Mouse (Mus musculus) cerebellum, postnatal 25 days (tissue): ENCODE data around the gene Dhx37.
A peak's percentile ranks its signal among the peaks of the same experiment; 100 is the strongest.
"Not testable (repeated sequence)": the region's sequence is repeated elsewhere in the genome, so short reads cannot be mapped to it uniquely, and the experiment has no call there.

Experiments used
- DNase-seq, 2 experiments: peaks; one replicate each; pipeline ENCODE4 v3.0.0; 2021; ENCODE audit warnings: mixed read lengths in 2 of 2

Dhx37 gene

DNA sequence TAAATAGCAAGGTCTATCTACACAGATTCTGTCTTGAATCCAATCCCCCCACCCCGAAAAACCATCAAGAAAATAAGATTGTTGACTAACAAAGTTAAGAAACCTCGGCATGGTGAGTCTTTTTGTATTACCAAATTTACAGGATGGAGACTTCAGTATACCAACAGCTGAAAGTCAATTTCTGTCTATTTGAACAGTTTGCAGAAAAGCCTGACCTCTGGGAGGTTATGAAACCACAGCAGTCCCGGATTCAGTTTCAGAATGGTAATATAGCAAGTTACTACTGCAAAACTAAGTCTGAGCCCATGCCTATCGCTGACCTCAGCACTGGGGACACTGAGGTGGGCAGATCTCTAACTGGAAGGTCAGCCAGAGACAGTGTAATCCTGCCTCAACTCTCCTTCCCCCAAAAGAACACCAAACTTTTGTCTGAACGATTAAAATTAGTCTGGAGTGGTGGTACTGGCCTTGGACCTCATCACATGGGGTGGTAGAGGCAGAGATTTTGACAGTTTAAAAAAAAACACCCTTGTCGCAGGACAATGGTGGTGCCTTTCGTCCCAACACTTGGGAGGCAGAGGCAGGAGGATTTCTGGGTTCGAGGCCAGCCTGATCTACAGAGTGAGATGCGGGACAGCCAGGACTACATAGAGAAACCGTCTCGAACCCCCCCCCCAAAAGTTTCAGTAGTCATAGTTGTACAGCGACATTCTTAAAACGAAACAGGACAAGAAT lies 45.4 kb downstream of the Dhx37 start:
- peak in 1 of 2 experiments; percentile 31 for DNase-seq

DNA sequence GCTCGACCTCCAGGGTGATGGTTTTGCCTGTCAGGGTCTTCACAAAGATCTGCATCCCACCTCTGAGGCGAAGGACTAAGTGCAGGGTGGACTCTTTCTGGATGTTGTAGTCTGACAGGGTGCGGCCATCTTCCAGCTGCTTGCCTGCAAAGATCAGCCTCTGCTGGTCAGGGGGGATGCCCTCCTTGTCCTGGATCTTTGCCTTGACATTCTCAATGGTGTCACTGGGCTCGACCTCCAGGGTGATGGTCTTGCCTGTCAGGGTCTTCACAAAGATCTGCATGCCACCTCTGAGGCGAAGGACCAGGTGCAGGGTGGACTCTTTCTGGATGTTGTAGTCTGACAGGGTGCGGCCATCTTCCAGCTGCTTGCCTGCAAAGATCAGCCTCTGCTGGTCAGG lies 46.6 kb downstream of the Dhx37 start:
- DNase-seq: not testable (repeated sequence)

DNA sequence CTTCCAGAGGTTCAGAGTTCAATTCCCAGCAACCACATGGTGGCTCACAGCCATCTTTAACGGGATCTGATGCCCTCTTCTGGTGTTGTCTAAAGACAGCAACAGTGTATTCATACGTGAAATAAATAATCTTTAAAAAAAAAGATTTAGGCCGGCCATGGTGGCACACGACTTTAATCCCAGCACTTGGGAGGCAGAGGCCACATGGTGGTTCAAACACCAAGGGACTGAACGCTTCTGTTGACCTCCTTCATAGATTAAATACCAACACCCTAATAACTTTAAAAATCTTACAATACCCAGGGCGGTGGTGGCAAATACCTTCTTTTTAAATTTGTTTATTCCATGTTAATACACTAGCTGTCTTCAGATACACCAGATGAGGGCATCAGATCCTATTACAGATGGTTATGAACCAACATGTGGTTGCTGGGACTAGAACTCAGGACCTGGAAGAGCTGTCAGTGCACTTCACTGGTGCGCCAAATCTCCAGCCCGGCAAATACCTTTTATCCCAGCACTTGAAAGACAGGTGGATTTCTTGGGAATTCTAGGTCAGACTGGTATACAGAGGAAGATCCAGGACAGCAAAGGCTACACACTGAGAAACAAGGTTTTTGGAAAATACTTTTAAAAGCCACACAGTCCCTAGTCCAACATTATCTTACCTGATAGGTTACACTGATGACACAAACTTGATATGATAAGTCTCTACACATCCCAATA lies 48.5 kb downstream of the Dhx37 start:
- DNase-seq: no peak

DNA sequence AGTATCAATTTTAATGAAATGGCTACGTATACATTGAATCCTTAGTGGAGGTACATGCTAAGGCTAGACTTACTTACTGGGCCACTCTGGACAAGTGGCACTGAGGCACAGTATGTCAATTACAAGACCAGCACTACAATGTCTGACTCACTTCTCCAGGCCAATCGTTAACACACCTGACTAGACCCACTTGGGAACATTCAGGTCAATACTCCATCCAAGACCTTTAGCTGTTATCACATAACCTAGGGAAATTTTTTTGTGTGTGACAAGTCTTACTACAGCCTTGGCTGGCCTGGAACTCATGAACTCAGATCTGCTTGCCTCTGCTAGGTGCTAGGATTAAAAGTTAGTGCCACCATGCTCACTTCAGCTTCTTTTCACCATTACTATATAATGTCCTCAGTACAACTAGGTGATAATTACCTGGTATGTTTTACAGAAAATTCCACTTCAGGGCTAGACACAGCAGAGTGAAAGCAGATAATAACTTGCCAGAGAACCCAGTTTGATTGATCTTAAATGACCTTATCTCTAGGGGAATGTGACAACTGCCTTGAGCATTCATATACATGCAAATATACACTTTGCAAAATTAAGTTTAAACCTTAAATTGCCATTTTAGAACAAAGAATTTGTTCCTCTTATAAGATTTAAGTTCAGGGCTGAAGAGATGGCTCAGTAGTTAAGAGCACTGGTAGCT lies 49.3 kb downstream of the Dhx37 start:
- no peak for DNase-seq

DNA sequence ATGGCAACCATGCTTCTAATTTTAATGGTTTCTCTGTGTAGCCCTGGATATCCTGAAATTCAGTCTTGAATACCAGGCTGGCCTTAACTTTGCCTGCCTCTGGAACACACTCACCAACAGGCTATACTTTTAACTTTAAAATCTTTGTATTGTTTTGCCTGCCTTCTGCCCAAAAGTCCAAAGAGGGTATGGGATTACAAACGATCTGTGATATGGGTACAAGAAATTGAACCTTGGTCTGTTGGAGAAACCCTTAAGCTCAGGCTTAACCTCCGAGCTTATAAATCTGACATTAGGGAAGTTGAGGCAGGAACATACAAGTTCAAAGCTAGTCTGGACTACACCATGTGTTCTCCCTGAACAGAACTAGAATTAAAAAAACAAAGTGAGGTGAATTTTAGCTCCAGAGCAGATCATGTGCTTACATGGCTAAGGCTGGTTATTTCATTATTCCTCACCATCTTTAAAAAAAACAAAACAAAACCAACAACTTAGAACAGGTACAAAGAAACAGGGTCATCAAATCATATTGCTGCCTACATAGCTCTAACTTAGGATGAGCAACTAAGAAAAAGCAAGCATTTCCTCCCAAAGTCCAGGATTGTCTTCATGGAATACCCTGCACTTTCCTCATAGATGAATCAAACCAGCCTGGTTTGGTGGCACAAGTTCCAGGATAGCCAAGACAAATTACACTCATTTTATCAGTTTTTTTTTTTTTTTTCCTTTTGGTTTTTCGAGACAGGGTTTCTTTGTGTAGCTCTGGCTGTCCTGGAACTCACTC lies 50.1 kb downstream of the Dhx37 start:
- no peak for DNase-seq

DNA sequence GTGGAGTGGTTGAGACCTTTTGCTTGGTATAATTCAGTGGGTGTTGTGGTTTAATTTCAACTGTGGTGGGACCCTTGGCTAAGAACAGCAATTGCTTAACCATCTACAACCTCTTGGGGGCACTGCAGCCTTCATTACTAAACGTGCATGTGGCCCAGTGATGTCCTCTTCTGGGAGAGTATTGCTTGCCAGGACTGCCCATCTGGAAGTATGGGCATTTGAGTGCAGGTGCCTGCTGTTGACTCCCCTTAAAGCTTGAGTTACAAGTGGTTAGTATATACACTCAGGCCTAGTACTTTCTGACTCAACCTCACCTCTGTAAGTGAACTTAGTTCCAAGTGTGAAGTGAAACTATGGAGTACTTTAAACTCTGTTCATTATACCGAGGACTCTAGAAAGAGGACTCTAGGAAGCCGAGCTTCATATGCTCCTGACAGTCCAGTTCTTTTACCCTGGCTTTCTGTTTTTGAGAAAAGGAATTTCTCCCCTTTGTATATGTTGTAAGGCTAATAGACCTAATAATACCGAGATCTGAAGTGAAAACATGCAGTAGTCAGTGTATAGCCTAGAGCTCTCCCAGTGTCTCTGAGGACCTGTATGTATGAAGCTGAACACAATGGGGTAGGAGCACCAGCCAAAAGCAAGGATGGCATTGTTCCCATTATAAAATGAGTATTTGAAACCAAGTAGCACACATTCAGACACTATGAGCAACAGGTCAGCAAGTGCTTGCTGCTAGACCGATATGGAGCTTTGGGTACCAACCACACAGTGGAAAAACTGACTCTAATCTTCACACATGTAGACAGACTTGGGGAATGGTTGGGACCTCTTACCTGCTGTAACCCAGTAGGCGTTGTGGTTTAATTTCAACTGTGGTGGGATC lies 51.0 kb downstream of the Dhx37 start:
- peak; percentile 53 to 74 for DNase-seq

DNA sequence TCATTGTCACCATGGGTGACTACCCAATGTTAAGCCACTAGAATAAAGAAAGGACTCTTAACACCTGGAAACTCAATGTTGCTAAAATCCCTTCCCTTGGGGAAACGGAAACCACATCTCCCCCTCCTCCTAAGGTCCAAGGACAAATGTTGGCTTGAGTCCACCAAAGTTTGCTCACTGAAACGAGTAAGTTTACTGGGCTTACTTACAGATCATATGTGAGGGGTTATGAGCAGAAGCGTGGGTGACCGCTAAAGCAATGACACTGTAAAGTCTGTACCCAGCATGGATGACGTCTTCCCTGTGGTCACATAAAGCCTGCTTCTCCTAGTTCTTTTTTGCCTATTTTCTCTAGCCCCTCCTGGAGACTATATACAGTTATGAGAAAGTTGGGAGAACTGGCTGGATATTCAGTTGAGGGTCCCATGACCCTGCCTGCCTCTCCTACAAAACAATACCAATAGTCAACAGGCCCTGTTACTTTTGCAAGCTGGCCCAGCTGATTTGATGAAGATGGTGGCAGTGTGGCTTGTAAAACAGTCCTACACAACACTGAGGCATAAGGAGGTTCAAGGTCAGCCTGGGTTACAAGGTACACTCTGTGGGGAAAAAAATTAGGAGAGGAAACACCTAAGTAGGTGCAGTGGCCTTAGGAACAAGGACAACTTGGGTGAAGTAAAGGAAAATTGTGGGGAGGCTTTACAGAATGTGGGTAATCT lies 51.8 kb downstream of the Dhx37 start:
- no peak for DNase-seq

DNA sequence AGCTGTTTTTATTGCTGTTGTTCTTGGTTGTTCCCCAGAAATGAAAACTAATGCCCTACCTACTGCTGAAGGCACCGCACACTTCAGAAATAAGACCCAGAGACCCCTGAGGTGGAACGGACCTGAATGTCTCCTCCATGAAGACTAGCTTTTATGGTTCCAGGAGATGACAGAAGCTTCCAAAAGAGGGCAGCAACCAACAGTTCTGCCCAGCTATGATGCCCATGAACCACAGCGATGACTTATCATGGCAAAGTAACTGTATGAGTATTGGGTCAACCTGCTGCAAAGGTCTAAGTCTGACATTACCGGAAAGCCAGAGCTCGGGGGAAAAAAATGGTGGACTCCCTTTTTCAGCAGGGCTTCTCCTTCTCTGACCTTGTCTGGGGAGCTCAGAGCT lies 55.0 kb downstream of the Dhx37 start:
- DNase-seq: no peak

DNA sequence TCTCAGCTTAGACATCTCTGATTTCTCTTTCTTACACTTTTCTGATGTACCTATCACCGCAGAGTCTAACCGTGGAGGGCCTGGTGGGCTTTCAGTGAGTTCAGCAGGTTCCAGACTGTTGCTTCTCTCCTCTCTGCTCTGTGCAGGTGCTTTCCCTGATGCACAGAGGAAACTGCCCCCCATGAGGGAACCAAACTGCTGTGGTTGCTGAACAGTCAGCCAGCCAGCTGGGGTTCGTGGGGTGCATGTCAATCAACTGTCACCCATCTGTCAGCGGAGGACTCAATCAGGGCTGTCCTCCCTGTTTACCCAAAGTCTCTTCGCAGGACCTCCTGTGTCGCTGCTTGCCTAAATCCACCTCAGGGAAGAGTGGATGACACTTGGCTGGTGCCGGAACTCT lies 56.7 kb downstream of the Dhx37 start:
- DNase-seq: no peak

DNA sequence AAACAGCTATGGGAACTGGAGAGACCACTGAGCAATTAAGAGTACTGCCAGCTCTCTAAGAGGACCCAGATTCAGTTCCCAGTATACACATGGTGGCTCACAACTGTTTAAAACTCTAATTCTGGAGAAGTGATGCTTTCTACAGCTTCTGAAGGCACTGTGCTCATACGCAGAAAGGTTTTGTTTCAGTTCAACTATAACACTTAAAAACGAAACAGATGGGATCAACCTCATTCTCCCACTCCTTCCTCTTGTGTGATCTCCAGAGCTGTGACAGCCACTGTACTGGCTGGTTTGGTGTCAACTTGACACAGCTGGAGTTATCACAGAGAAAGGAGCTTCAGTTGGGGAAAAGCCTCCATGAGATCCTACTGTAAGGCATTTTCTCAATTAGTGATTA lies 58.0 kb downstream of the Dhx37 start:
- no peak for DNase-seq

DNA sequence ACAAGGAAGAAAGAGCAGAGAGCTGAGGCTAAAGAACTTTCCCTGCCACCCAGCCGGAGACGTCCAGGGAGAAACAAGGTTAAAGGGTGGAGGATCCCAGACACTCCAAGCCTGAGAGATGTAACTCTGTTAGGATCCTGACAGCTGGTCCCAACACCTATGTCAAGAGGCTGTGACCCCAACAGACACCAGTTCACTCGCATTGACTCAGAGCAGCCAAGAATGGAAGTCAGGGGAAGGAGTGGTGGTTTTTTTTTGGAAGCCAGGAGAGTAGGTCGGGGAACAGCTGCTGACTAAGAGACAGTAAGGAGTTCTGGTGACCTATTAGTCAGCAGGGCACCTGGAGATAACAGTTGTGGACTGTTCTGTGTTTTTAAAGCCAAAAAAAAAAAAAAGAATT lies 61.9 kb downstream of the Dhx37 start:
- DNase-seq: no peak

DNA sequence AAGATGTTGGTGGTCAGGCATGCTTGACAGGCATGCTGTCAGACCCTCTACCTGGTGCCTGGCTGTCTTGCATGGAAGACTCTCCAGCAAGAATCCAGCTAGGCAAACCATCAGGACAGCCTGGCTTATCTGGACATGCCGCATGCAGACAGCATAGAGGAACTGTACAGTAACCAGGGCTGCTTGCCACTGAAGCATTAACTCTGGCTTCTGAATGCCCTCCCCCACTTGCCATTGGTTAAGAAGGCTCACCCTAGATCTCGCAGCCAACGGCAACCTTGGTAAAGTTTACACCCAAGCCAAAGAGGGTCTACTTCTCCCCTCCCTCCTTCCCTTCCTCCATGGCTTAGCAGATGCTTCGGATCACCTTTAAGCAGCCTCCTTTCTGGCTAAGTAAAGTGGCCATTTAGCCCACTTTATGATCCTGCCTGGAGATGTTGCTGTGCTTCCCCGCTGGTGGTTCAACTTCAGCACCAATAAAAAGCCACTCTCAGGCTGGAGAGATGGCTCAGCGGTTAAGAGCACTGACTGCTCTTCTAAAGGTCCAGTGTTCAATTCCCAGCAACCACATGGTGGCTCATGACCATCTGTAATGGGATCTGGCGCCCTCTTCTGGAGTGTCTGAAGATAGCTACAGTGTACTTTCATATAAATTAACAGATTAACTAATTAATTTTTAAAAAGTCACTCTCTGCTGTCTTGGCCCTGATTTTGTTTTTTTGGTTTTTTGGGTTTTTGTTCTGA lies 62.8 kb downstream of the Dhx37 start:
- no peak for DNase-seq

DNA sequence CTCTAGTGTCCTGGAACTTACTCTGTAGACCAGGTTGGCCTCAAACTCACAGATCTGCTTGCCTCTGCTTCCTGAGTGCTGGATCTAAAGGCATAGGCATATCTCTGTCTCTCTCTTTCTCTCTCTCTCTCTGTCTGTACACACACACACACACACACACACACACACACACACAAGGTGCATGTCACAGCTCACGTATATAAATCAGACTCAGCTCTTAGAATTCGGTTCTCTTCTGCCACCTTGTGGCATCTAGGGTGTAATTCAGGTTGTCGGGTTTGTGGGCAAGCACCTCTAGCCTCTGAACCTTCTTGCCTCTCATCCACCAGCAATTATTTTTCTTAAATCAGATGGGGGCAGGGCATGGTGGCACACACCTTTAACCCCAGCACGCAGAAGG lies 65.4 kb downstream of the Dhx37 start:
- peak; percentile 69 to 82 for DNase-seq

DNA sequence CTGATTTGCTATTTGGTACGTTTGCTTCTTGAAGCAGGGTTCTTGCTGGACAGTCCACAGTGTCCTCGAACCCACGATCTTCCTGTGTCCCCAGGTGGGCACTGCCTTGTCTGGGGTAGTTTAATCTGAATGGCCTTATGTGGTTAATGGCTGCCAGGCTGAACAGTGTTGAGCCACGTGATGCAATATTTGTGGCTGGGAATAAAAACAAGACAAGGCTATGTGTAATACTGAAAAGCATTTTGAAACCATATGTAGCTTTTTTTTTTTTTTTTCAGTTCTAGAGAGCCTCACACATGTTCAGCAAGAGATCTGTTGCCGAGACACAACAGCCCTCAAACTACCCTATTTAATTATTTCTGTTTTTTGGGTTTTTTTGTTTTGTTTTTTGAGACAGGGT lies 65.8 kb downstream of the Dhx37 start:
- no peak for DNase-seq

DNA sequence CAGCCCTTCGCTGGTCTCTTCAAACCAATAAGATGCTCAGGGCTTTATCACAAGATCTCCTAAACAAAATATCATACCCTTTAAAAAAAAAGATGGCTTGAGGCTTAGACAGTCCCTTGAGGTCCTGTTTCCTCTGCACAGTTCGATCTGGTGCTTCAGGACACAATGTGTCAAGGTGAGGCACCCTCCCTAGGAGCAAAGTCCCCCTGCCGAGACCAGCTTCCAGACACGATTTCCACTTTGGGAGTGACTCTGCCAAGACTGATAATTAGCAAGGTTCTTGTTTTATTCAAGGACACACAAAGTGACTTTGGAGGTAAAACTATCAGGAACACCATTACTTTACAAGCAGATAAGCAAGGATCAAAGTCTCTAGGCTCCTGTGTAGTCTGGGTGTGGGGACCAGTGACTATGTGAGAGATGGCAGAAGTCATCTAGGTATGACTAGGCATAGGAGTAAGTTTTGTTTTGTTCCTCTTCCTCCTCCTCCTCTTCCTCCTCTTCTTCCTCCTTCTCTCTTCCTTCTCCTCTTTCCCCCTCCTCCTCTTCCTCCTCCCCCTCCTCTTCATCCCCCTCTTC lies 69.0 kb downstream of the Dhx37 start:
- DNase-seq: no peak

DNA sequence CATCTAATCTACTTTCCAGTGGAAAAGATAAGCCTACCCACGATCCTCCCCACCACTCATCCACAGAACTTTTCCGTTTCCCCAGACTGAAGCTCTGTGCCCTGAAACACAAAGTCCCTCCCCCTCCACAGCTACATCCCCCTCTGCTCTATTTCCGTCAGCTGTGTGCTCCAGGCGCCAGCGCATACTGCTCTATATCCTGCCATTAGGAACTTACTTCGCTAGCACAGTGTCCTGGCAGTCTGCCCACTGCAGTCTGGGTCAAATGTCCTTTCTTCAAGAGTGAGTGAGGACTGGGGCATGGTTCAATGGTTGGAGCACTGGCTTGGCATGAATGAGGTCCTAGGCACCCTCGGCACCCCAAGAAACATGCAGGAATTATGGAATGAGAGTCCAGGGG lies 70.0 kb downstream of the Dhx37 start:
- DNase-seq: no peak
